Mouse (Mus musculus): Measurements from ENCODE around the gene Rab32.

DNA sequence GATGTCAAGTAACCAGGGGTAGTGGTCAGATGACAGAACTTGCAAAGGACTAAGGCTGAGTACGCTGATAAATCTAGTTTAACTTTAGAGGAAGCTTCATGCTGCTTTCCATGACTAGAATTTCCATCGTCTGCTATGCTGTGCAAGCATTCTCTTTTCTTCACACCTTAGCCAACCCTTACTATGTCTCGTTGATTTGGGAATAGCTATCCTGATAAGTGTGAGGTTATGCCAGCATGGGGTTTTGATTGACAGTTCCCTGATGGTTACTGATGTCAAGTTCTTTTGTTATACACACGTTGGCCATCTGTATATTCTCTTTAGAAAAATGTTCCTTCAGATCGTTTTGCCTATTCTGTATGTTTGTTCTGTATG is 259 bp upstream of the Rab32 start:
- TF ChIP-seq POLR2A (IDR thresholded peaks at IDR 0.05; ENCODE audit: insufficient read depth, low read depth, low read length), result no peak
- no peak for TF ChIP-seq CTCF (IDR thresholded peaks at IDR 0.05)
- no peak for TF ChIP-seq EP300 (IDR thresholded peaks at IDR 0.05; ENCODE audit: insufficient read depth, low read depth, low read length)

All from heart, adult 2 months (tissue).